Mouse (Mus musculus) testis, adult 2 months (tissue): ENCODE measurements around the gene Ccdc141.

Experiments
- CTCF ChIP-seq: fragments of 200-500 bp; IDR thresholded peaks from 2 replicates; pipeline ENCODE4 v1.5.1; 2012; ENCODE audit warnings: low read depth, mild to moderate bottlenecking, inconsistent platforms, low read length, moderate library complexity; ENCODE audit not compliant: control insufficient read depth, insufficient read depth, insufficient replicate concordance
- POLR2A ChIP-seq: fragments of 200-500 bp; IDR thresholded peaks from 2 replicates; pipeline ENCODE4 v1.6.1; 2012; ENCODE audit warnings: low read depth, mild to moderate bottlenecking, inconsistent platforms, low read length, moderate library complexity; ENCODE audit not compliant: control insufficient read depth

DNA sequence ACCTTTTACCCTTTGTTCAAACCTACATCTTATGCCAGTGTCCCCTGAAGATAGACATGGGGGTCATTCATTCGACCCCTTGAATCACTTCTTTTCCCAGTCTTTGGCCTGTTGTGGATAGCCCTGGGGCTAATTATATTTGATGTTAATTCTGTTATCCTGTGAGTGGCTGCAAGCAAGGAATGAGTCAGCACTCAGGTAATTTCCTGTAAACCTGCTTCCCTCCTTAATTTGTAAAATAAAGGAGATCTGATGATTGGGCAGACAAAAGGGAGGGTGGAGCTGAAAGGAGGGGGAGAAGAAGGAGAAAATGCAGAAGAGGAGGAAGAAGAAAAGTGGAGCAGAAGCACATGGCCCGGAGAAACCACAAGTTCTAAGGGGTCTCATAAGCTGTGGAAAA lies 23.5 kb downstream of the Ccdc141 start:
- TF ChIP-seq CTCF (no peak), POLR2A (no peak)
